Mouse (Mus musculus) midbrain, embryonic 13.5 days (tissue): ENCODE results near the gene Arl14. TPM values are rescaled to one million over a fixed set of nuclear protein-coding genes. Genes with fewer than 3 reads are reported as not detected.
"Not testable (repeated sequence)": the region's sequence is repeated elsewhere in the genome, so short reads cannot be mapped to it uniquely, and the experiment has no call there.

Experiments used
- ATAC-seq: fragments of 200-750 bp; cut with Nextera tagmentation; 2 replicates; pipeline ENCODE4 v1.8.0; 2017; ENCODE audit warnings: mild to moderate bottlenecking, moderate TSS enrichment, moderate library complexity
- H3K27ac ChIP-seq: fragments of 300-500 bp; sonication (generic); 2 replicates; pipeline ENCODE4 v1.5.1; 2015; ENCODE audit warnings: inconsistent platforms, mild to moderate bottlenecking, moderate library complexity
- H3K27me3 ChIP-seq: fragments of 300-500 bp; sonication (generic); 2 replicates; pipeline ENCODE4 v1.6.1; 2015; ENCODE audit warnings: mild to moderate bottlenecking, inconsistent platforms
- H3K36me3 ChIP-seq: fragments of 300-500 bp; sonication (generic); 2 replicates; pipeline ENCODE4 v1.6.1; 2015; ENCODE audit warnings: mild to moderate bottlenecking, inconsistent platforms
- H3K4me1 ChIP-seq: fragments of 300-500 bp; sonication (generic); replicated peaks from 2 replicates; pipeline ENCODE4 v1.6.1; 2015; ENCODE audit warnings: inconsistent platforms
- H3K4me2 ChIP-seq: fragments of 300-500 bp; sonication (generic); replicated peaks from 2 replicates; pipeline ENCODE4 v1.6.1; 2015; ENCODE audit warnings: moderate library complexity, mild to moderate bottlenecking, inconsistent platforms
- H3K4me3 ChIP-seq: fragments of 300-500 bp; sonication (generic); replicated peaks from 2 replicates; pipeline ENCODE4 v1.5.1; 2015; ENCODE audit warnings: mild to moderate bottlenecking, inconsistent platforms
- H3K9ac ChIP-seq: fragments of 300-500 bp; sonication (generic); replicated peaks from 2 replicates; pipeline ENCODE4 v1.6.1; 2015; ENCODE audit warnings: mild to moderate bottlenecking, inconsistent platforms
- H3K9me3 ChIP-seq: fragments of 300-500 bp; sonication (generic); 2 replicates; pipeline ENCODE4 v1.6.1; 2016; ENCODE audit warnings: mild to moderate bottlenecking, inconsistent platforms
- WGBS: fragments of 180-500 bp; shearing (Covaris S2); methylation state at CpG from one replicate; pipeline ENCODE4 v1.1.7; 2015; 5-methylcytosine and 5-hydroxymethylcytosine counted together
- polyA plus RNA-seq: library from polyadenylated mRNA; unstranded; fragments of >200 nt; fragmentation: Nextera tagmentation; extraction: Ambion mirVana; gene quantifications from 2 replicates; pipeline ENCODE4 v1.2.1, GENCODE M21; 2015

Gene Arl14
- polyA plus RNA-seq, 1 experiment from 2014 or later = not detected

- no peaks in the 10 kb centered on the region for H3K36me3 ChIP-seq
- H3K4me1 ChIP-seq = peaks cover 3% of the 10 kb centered on the region; the same call in 1 of the 2 replicates
- ATAC-seq = no peak
- no peak overlapping the region for H3K4me3 ChIP-seq
- WGBS = 82% methylated on average over 1 of the region's 1 CpGs
- H3K27ac ChIP-seq = no peak overlapping the region
- H3K9me3 ChIP-seq = no peaks in the 10 kb centered on the region
- H3K27me3 ChIP-seq = no peaks in the 10 kb centered on the region
- no peak overlapping the region for H3K4me2 ChIP-seq
- H3K9ac ChIP-seq = no peak overlapping the region
These were observed 18.8 kb downstream of the Arl14 start for GRCm38 (mm10) chr3:69241020-69241419.

GRCm38 (mm10) chr3:69253096-69253866 lies 31.1 kb downstream of the Arl14 start:
- Histone ChIP-seq H3K4me3 (no peak overlapping the region), H3K4me2 (no peak overlapping the region), H3K27me3 (no peaks in the 10 kb centered on the region), H3K9me3 (no peaks in the 10 kb centered on the region), H3K4me1 (no peaks in the 10 kb centered on the region), H3K9ac (no peak overlapping the region), H3K27ac (no peak overlapping the region), H3K36me3 (no peaks in the 10 kb centered on the region)
- 94% methylated on average over 17 of the region's 17 CpGs for WGBS
- ATAC-seq = no peak

GRCm38 (mm10) chr3:69254676-69255075 lies 32.5 kb downstream of the Arl14 start:
- 62% methylated on average over 7 of the region's 7 CpGs for WGBS
- Histone ChIP-seq H3K36me3 (no peaks in the 10 kb centered on the region), H3K27me3 (no peaks in the 10 kb centered on the region), H3K4me1 (no peaks in the 10 kb centered on the region), H3K4me3 (no peak overlapping the region), H3K9me3 (no peaks in the 10 kb centered on the region), H3K9ac (no peak overlapping the region), H3K27ac (no peak overlapping the region), H3K4me2 (no peak overlapping the region)
- ATAC-seq = no peak

- no peak overlapping the region for H3K27ac ChIP-seq
- H3K27me3 ChIP-seq = no peaks in the 10 kb centered on the region
- 7% methylated on average over 2 of the region's 2 CpGs for WGBS
- H3K4me2 ChIP-seq = no peak overlapping the region
- no peaks in the 10 kb centered on the region for H3K9me3 ChIP-seq
- no peaks in the 10 kb centered on the region for H3K36me3 ChIP-seq
- H3K9ac ChIP-seq = no peak overlapping the region
- no peaks in the 10 kb centered on the region for H3K4me1 ChIP-seq
- ATAC-seq = 0 out of 2 replicates have a peak, but pooled peaks have one; percentile 50
- H3K4me3 ChIP-seq = no peak overlapping the region
These were observed 35.0 kb downstream of the Arl14 start for GRCm38 (mm10) chr3:69257049-69257699.

- Histone ChIP-seq H3K36me3 (no peaks in the 10 kb centered on the region), H3K9ac (no peak overlapping the region), H3K27ac (no peak overlapping the region), H3K4me2 (no peak overlapping the region), H3K4me1 (no peaks in the 10 kb centered on the region), H3K4me3 (no peak overlapping the region), H3K9me3 (no peaks in the 10 kb centered on the region), H3K27me3 (no peaks in the 10 kb centered on the region)
- no peak for ATAC-seq
- WGBS = 92% methylated on average over 7 of the region's 7 CpGs
These were observed 40.9 kb downstream of the Arl14 start for GRCm38 (mm10) chr3:69263010-69263643.

GRCm38 (mm10) chr3:69264299-69264698 lies 42.1 kb downstream of the Arl14 start:
- not testable (repeated sequence) for H3K9ac ChIP-seq, H3K36me3 ChIP-seq, H3K27ac ChIP-seq, H3K4me2 ChIP-seq, H3K27me3 ChIP-seq, H3K9me3 ChIP-seq, ATAC-seq, H3K4me1 ChIP-seq, H3K4me3 ChIP-seq
- 93% methylated on average over 2 of the region's 2 CpGs for WGBS

GRCm38 (mm10) chr3:69271812-69272211 lies 49.6 kb downstream of the Arl14 start:
- H3K27me3 ChIP-seq = no peaks in the 10 kb centered on the region
- H3K27ac ChIP-seq = no peak overlapping the region
- H3K4me3 ChIP-seq = no peak overlapping the region
- peaks cover 10% of the 10 kb centered on the region for H3K4me1 ChIP-seq
- H3K9me3 ChIP-seq = no peaks in the 10 kb centered on the region
- ATAC-seq = no peak
- 77% methylated on average over 7 of the region's 7 CpGs for whole genome bisulfite sequencing
- H3K4me2 ChIP-seq = no peak overlapping the region
- no peak overlapping the region for H3K9ac ChIP-seq
- no peaks in the 10 kb centered on the region for H3K36me3 ChIP-seq

Other genes with a start within 250 kb of the Arl14 start
- 10.0 and 11.4 TPM in 2 replicates for gene Ift80, start 217.8 kb upstream of the Arl14 start, polyA plus RNA-seq
- gene Smc4, start 217.7 kb upstream of the Arl14 start, polyA plus RNA-seq = 91.4 and 94.1 TPM in 2 replicates
- 77.0 and 80.6 TPM in 2 replicates for gene Trim59, start 177.7 kb upstream of the Arl14 start, polyA plus RNA-seq
- 35.4 and 38.6 TPM in 2 replicates for gene Kpna4, start 95.3 kb upstream of the Arl14 start, polyA plus RNA-seq
- 20.9 and 23.8 TPM in 2 replicates for gene Ppm1l, start 94.4 kb downstream of the Arl14 start, polyA plus RNA-seq